Mouse (Mus musculus): ENCODE measurements around the gene Huwe1. TPM values are rescaled to one million over a fixed set of nuclear protein-coding genes. Genes with fewer than 3 reads are reported as not detected.

The Huwe1 gene
- total and polyA plus RNA-seq, 2 experiments from 2014 or later, result 31.0 to 143 TPM

- Histone ChIP-seq H3K27ac (ENCODE audit: low read depth, low read length) (no peak overlapping the region), H3K9ac (no peak overlapping the region), H3K4me1 (ENCODE audit: insufficient read depth) (no peaks in the 10 kb centered on the region), H3K4me2 (ENCODE audit: low read depth) (no peak overlapping the region), H3K36me3 (ENCODE audit: insufficient read depth) (no peaks in the 10 kb centered on the region), H3K27me3 (ENCODE audit: insufficient read depth, low read length) (no peaks in the 10 kb centered on the region), H3K9me3 (ENCODE audit: low read length) (no peaks in the 10 kb centered on the region), H3K4me3 (ENCODE audit: low read depth, low read length) (no peak overlapping the region)
- ATAC-seq (no peak), DNase-seq (no peak)
- TF ChIP-seq CTCF (IDR thresholded peaks at IDR 0.05; ENCODE audit: low read depth), result no peak
These were observed 30.7 kb downstream of the Huwe1 start for GRCm38 (mm10) chrX:151831260-151831659.

- TF ChIP-seq CTCF (IDR thresholded peaks at IDR 0.05; ENCODE audit: low read depth), result no peak
- no peak overlapping the region for H3K4me2 ChIP-seq (ENCODE audit: low read depth)
- H3K27ac ChIP-seq (ENCODE audit: low read depth, low read length), result no peak overlapping the region
- H3K4me1 ChIP-seq (ENCODE audit: insufficient read depth), result no peaks in the 10 kb centered on the region
- no peak for ATAC-seq
- H3K36me3 ChIP-seq (ENCODE audit: insufficient read depth), result no peaks in the 10 kb centered on the region
- no peaks in the 10 kb centered on the region for H3K27me3 ChIP-seq (ENCODE audit: insufficient read depth, low read length)
- no peak overlapping the region for H3K9ac ChIP-seq
- no peak for DNase-seq
- no peaks in the 10 kb centered on the region for H3K9me3 ChIP-seq (ENCODE audit: low read length)
- H3K4me3 ChIP-seq (ENCODE audit: low read depth, low read length), result no peak overlapping the region
These were observed 32.4 kb downstream of the Huwe1 start for GRCm38 (mm10) chrX:151832982-151833381.

GRCm38 (mm10) chrX:151859436-151859835 is 58.8 kb downstream of the Huwe1 start:
- Histone ChIP-seq H3K36me3 (ENCODE audit: insufficient read depth) (peaks cover 9% of the 10 kb centered on the region), H3K4me1 (ENCODE audit: insufficient read depth) (no peaks in the 10 kb centered on the region), H3K27me3 (ENCODE audit: insufficient read depth, low read length) (no peaks in the 10 kb centered on the region), H3K27ac (ENCODE audit: low read depth, low read length) (no peak overlapping the region), H3K9ac (no peak overlapping the region), H3K4me2 (ENCODE audit: low read depth) (no peak overlapping the region), H3K9me3 (ENCODE audit: low read length) (no peaks in the 10 kb centered on the region), H3K4me3 (ENCODE audit: low read depth, low read length) (no peak overlapping the region)
- DNase-seq (no peak), ATAC-seq (no peak)
- TF ChIP-seq CTCF (IDR thresholded peaks at IDR 0.05; ENCODE audit: low read depth), result no peak
- 89% methylated on average over 8 of the region's 8 CpGs for WGBS

GRCm38 (mm10) chrX:151910692-151911091 is 110.1 kb downstream of the Huwe1 start:
- no peak for DNase-seq
- ATAC-seq, result no peak
- Histone ChIP-seq H3K4me1 (ENCODE audit: insufficient read depth) (no peaks in the 10 kb centered on the region), H3K9ac (no peak overlapping the region), H3K36me3 (ENCODE audit: insufficient read depth) (peaks cover 33% of the 10 kb centered on the region), H3K4me2 (ENCODE audit: low read depth) (no peak overlapping the region), H3K9me3 (ENCODE audit: low read length) (no peaks in the 10 kb centered on the region), H3K4me3 (ENCODE audit: low read depth, low read length) (no peak overlapping the region), H3K27ac (ENCODE audit: low read depth, low read length) (no peak overlapping the region), H3K27me3 (ENCODE audit: insufficient read depth, low read length) (no peaks in the 10 kb centered on the region)
- no peak for TF ChIP-seq CTCF (IDR thresholded peaks at IDR 0.05; ENCODE audit: low read depth)
- 74% methylated on average over 1 of the region's 1 CpGs for WGBS

DNA sequence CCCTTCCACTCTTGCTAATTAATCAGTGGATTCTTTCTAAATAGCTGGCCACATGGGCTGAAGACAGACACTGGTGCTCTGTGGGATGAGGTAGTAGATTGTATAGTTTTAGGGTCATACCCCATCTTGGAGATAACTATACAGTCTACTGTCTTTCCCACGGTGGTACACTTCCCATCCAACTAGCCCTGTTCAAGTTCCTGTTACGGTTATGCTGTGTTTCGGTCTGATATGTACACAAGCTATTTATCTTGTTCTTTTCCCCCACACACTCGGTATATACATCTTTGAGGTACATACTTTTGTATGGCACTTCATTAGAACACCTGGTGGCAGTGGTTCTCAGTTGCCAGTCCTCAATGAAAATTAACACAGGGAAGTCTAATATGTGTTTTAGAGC is 111.7 kb downstream of the Huwe1 start:
- DNase-seq (no peak), ATAC-seq (no peak)
- Histone ChIP-seq H3K4me3 (ENCODE audit: low read depth, low read length) (no peak overlapping the region), H3K4me2 (ENCODE audit: low read depth) (no peak overlapping the region), H3K9me3 (ENCODE audit: low read length) (no peaks in the 10 kb centered on the region), H3K4me1 (ENCODE audit: insufficient read depth) (no peaks in the 10 kb centered on the region), H3K27me3 (ENCODE audit: insufficient read depth, low read length) (no peaks in the 10 kb centered on the region), H3K27ac (ENCODE audit: low read depth, low read length) (no peak overlapping the region), H3K9ac (no peak overlapping the region), H3K36me3 (ENCODE audit: insufficient read depth) (peaks cover 38% of the 10 kb centered on the region)
- no peak for TF ChIP-seq CTCF (IDR thresholded peaks at IDR 0.05; ENCODE audit: low read depth)
- 87% methylated on average over 4 of the region's 4 CpGs for WGBS

GRCm38 (mm10) chrX:151929390-151929789 is 128.8 kb downstream of the Huwe1 start:
- no peak for DNase-seq
- Histone ChIP-seq H3K27ac (ENCODE audit: low read depth, low read length) (no peak overlapping the region), H3K4me2 (ENCODE audit: low read depth) (no peak overlapping the region), H3K4me1 (ENCODE audit: insufficient read depth) (no peaks in the 10 kb centered on the region), H3K4me3 (ENCODE audit: low read depth, low read length) (no peak overlapping the region), H3K27me3 (ENCODE audit: insufficient read depth, low read length) (no peaks in the 10 kb centered on the region), H3K9ac (no peak overlapping the region), H3K9me3 (ENCODE audit: low read length) (no peaks in the 10 kb centered on the region), H3K36me3 (ENCODE audit: insufficient read depth) (peaks cover 53% of the 10 kb centered on the region)
- no peak for TF ChIP-seq CTCF (IDR thresholded peaks at IDR 0.05; ENCODE audit: low read depth)
- 97% methylated on average over 6 of the region's 6 CpGs for WGBS
- ATAC-seq, result no peak

GRCm38 (mm10) chrX:151938852-151939251 is 138.2 kb downstream of the Huwe1 start:
- WGBS, result 70% methylated on average over 2 of the region's 2 CpGs

GRCm38 (mm10) chrX:151946986-151947385 is 146.4 kb downstream of the Huwe1 start:
- no peaks in the 10 kb centered on the region for H3K9me3 ChIP-seq (ENCODE audit: low read length)
- no peaks in the 10 kb centered on the region for H3K27me3 ChIP-seq (ENCODE audit: insufficient read depth, low read length)
- H3K4me2 ChIP-seq (ENCODE audit: low read depth), result no peak overlapping the region
- DNase-seq, result peak; percentile 26
- no peak overlapping the region for H3K9ac ChIP-seq
- no peaks in the 10 kb centered on the region for H3K36me3 ChIP-seq (ENCODE audit: insufficient read depth)
- no peaks in the 10 kb centered on the region for H3K4me1 ChIP-seq (ENCODE audit: insufficient read depth)
- no peak overlapping the region for H3K27ac ChIP-seq (ENCODE audit: low read depth, low read length)
- 0 out of 2 replicates have a peak, but pooled peaks have one; percentile 29 for ATAC-seq
- peak; percentile 64 for TF ChIP-seq CTCF (IDR thresholded peaks at IDR 0.05; ENCODE audit: low read depth)
- H3K4me3 ChIP-seq (ENCODE audit: low read depth, low read length), result no peak overlapping the region
- WGBS, result 48% methylated on average over 1 of the region's 1 CpGs

More at GRCm38 (mm10) chrX:151938852-151939251, 138.2 kb downstream of the Huwe1 start:
- Histone ChIP-seq H3K4me1 (ENCODE audit: insufficient read depth) (no peaks in the 10 kb centered on the region), H3K4me2 (ENCODE audit: low read depth) (no peak overlapping the region), H3K27me3 (ENCODE audit: insufficient read depth, low read length) (no peaks in the 10 kb centered on the region), H3K36me3 (ENCODE audit: insufficient read depth) (peaks cover 6% of the 10 kb centered on the region; the same call in 1 of the 2 replicates), H3K4me3 (ENCODE audit: low read depth, low read length) (no peak overlapping the region), H3K9me3 (ENCODE audit: low read length) (no peaks in the 10 kb centered on the region), H3K27ac (ENCODE audit: low read depth, low read length) (no peak overlapping the region), H3K9ac (no peak overlapping the region)
- TF ChIP-seq CTCF (IDR thresholded peaks at IDR 0.05; ENCODE audit: low read depth), result no peak
- no peak for DNase-seq
- no peak for ATAC-seq
